Mouse (Mus musculus): ENCODE results near the gene Glud1. TPM values are rescaled to one million over a fixed set of nuclear protein-coding genes. Genes with fewer than 3 reads are reported as not detected.
"Not testable (repeated sequence)": the region's sequence is repeated elsewhere in the genome, so short reads cannot be mapped to it uniquely, and the experiment has no call there.

Gene Glud1
- polyA plus RNA-seq, 1 experiment = 174 TPM

DNA sequence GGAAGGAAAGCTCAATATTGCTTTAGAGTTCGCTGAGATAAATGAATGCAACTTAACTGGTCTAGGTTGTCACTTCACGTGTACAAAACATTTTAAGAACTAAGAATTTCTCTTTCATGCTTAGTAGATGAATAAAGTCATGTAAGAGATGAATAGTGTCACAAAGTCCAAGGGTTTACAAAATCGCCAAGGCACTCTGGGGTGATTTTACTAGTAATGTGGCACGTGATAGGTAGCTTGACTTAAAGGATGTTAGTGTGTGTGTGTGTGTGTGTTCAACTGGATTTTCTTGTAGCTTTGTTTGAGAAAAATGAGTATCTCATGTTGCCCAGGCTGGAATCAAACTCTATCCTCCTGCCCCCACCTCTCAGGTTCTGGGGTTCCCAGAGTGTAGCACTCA lies 1.3 kb upstream of the Glud1 start:
- TF ChIP-seq POLR2A (IDR thresholded peaks at IDR 0.05; ENCODE audit: extremely low read depth, insufficient read depth, low read length) (no peak), CTCF (IDR thresholded peaks at IDR 0.05; ENCODE audit: extremely low read depth, insufficient read depth, low read length) (no peak)
- Histone ChIP-seq H3K27ac (ENCODE audit: insufficient read depth, low read length) (no peak overlapping the region), H3K4me1 (ENCODE audit: control insufficient read depth, insufficient read depth, low read length) (peaks cover 3% of the 10 kb centered on the region), H3K4me3 (ENCODE audit: insufficient read depth, low read length) (no peak overlapping the region; the same call in 1 of the 2 replicates)

- H3K27ac ChIP-seq (ENCODE audit: insufficient read depth, low read length) = peak overlapping the region; percentile 78
- TF ChIP-seq CTCF (IDR thresholded peaks at IDR 0.05; ENCODE audit: extremely low read depth, insufficient read depth, low read length) (no peak), POLR2A (IDR thresholded peaks at IDR 0.05; ENCODE audit: extremely low read depth, insufficient read depth, low read length) (no peak)
- H3K4me1 ChIP-seq (ENCODE audit: control insufficient read depth, insufficient read depth, low read length) = peaks cover 3% of the 10 kb centered on the region
- H3K4me3 ChIP-seq (ENCODE audit: insufficient read depth, low read length) = peak overlapping the region; percentile 99
These were observed 657 bp upstream of the Glud1 start for GRCm38 (mm10) chr14:34309907-34310233.

DNA sequence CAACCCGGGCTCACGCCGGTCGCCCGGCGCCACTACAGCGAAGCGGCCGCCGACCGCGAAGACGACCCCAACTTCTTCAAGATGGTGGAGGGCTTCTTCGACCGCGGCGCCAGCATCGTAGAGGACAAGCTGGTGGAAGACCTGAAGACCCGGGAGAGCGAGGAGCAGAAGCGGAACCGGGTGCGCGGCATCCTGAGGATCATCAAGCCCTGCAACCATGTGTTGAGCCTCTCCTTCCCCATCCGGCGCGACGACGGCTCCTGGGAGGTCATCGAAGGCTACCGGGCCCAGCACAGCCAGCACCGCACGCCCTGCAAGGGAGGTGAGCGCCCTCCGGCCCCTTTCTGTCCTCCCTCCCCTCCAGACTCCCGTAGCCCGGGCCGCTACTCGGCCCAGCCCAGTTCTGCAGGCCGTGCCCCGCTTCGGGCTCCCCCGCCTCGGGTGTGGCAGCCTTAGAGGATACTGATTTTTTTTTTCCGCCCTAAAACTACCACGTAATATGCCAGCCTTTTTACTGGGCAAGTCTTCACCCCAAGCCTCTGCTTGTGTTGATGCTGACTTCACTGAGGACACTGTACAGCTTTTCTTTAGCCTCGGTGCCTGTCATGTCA lies 599 bp downstream of the Glud1 start:
- Histone ChIP-seq H3K27ac (ENCODE audit: insufficient read depth, low read length) (peak overlapping the region; percentile 98), H3K4me1 (ENCODE audit: control insufficient read depth, insufficient read depth, low read length) (peaks cover 3% of the 10 kb centered on the region), H3K4me3 (ENCODE audit: insufficient read depth, low read length) (peak overlapping the region; percentile 99)
- TF ChIP-seq POLR2A (IDR thresholded peaks at IDR 0.05; ENCODE audit: extremely low read depth, insufficient read depth, low read length) (no peak), CTCF (IDR thresholded peaks at IDR 0.05; ENCODE audit: extremely low read depth, insufficient read depth, low read length) (no peak)

DNA sequence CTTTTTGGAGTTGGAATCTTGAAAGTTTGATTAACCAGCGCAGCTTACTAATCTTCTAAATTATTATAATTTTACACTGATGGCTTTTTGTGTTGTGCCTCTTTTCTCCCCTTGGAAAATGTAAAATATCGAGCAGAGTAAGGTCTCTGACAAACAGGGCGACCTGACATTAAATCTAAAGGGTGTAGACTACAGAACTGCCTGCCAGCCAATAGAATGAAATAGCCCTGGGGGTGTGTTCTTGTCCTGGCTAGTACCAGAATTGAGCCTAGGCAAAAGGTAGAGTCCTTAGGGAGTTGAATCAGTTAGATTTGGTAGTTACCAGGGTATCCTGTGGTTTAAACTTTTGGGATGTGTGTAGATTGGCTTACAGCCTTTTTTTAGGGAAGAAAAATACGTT lies 1.2 kb downstream of the Glud1 start:
- no peak overlapping the region for H3K27ac ChIP-seq (ENCODE audit: insufficient read depth, low read length)

DNA sequence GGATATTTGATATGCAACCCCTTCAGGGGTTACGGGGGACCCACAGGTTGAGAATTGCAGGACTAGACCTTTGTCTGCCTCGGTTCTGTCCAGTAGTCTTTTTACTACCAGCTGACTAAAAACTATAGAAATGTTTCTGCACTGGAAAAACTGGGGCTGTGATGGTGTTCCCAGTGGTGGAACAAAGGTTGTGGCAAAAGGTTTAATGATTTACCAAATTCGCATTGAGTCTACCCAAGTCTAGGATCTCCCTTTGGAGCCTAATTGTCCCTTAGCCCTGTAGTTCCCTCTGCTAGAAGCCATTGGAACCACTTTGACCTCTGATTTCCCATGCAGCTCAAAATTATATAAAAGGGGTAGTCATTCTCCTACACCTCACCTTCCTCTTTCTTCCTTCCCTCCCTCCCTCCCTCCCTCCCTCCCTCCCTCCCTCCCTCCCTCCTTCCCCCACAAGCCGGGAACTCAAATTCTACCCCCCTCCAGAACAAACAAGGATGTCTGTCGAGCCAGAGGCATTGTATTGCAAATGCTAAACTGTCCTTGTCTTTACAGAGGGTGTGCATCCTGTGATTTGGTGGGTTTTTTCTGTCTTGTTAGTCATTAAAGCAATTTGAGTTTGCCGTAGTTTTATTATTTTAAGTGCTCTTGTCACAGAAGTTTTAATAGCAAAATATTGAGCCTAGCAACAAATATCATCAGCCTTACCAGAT lies 2.0 kb downstream of the Glud1 start:
- TF ChIP-seq POLR2A (IDR thresholded peaks at IDR 0.05; ENCODE audit: extremely low read depth, insufficient read depth, low read length) (no peak), CTCF (IDR thresholded peaks at IDR 0.05; ENCODE audit: extremely low read depth, insufficient read depth, low read length) (no peak)
- H3K4me1 ChIP-seq (ENCODE audit: control insufficient read depth, insufficient read depth, low read length) = peaks cover 3% of the 10 kb centered on the region
- H3K27ac ChIP-seq (ENCODE audit: insufficient read depth, low read length) = no peak overlapping the region
- peak overlapping the region; percentile 99 for H3K4me3 ChIP-seq (ENCODE audit: insufficient read depth, low read length)

More for the DNA sequence above, 1.2 kb downstream of the Glud1 start:
- Histone ChIP-seq H3K4me3 (ENCODE audit: insufficient read depth, low read length) (peak overlapping the region; percentile 99), H3K4me1 (ENCODE audit: control insufficient read depth, insufficient read depth, low read length) (peaks cover 3% of the 10 kb centered on the region)
- no peak for TF ChIP-seq CTCF (IDR thresholded peaks at IDR 0.05; ENCODE audit: extremely low read depth, insufficient read depth, low read length)

GRCm38 (mm10) chr14:34313612-34314011 lies 3.1 kb downstream of the Glud1 start:
- H3K4me3 ChIP-seq (ENCODE audit: insufficient read depth, low read length) = peak overlapping the region; percentile 99; the same call in 1 of the 2 replicates
- H3K27ac ChIP-seq (ENCODE audit: insufficient read depth, low read length) = no peak overlapping the region
- TF ChIP-seq POLR2A (IDR thresholded peaks at IDR 0.05; ENCODE audit: extremely low read depth, insufficient read depth, low read length) (no peak), CTCF (IDR thresholded peaks at IDR 0.05; ENCODE audit: extremely low read depth, insufficient read depth, low read length) (no peak)
- peaks cover 3% of the 10 kb centered on the region for H3K4me1 ChIP-seq (ENCODE audit: control insufficient read depth, insufficient read depth, low read length)

- H3K4me1 ChIP-seq (ENCODE audit: control insufficient read depth, insufficient read depth, low read length); H3K4me3 ChIP-seq (ENCODE audit: insufficient read depth, low read length); H3K27ac ChIP-seq (ENCODE audit: insufficient read depth, low read length): not testable (repeated sequence)
These were observed 3.9 kb downstream of the Glud1 start for GRCm38 (mm10) chr14:34314383-34314782.

DNA sequence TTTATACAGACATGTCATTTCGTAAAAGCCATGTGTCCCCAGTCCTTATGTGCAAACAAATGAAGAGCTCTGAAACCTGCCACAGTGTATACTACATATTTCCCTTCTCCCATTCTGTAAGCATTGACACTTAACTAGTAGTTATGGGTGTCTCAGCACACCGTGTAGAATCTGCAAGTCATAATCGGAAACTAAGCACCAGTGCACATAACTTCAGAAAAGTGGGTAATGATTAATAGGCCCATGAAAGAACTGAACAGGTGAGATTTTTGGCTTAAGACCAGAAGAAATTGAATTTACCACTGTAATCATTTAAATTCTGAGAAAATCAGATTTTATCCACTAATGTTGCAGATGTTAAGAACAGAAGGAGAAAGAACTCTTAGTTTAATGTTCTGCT lies 4.3 kb downstream of the Glud1 start:
- Histone ChIP-seq H3K4me3 (ENCODE audit: insufficient read depth, low read length) (no peak overlapping the region), H3K4me1 (ENCODE audit: control insufficient read depth, insufficient read depth, low read length) (peaks cover 3% of the 10 kb centered on the region), H3K27ac (ENCODE audit: insufficient read depth, low read length) (no peak overlapping the region)
- TF ChIP-seq CTCF (IDR thresholded peaks at IDR 0.05; ENCODE audit: extremely low read depth, insufficient read depth, low read length) = no peak

GRCm38 (mm10) chr14:34316346-34316745 lies 5.8 kb downstream of the Glud1 start:
- TF ChIP-seq POLR2A (IDR thresholded peaks at IDR 0.05; ENCODE audit: extremely low read depth, insufficient read depth, low read length) (no peak), CTCF (IDR thresholded peaks at IDR 0.05; ENCODE audit: extremely low read depth, insufficient read depth, low read length) (no peak)
- H3K4me3 ChIP-seq (ENCODE audit: insufficient read depth, low read length) = no peak overlapping the region
- peaks cover 3% of the 10 kb centered on the region for H3K4me1 ChIP-seq (ENCODE audit: control insufficient read depth, insufficient read depth, low read length)
- H3K27ac ChIP-seq (ENCODE audit: insufficient read depth, low read length) = no peak overlapping the region

DNA sequence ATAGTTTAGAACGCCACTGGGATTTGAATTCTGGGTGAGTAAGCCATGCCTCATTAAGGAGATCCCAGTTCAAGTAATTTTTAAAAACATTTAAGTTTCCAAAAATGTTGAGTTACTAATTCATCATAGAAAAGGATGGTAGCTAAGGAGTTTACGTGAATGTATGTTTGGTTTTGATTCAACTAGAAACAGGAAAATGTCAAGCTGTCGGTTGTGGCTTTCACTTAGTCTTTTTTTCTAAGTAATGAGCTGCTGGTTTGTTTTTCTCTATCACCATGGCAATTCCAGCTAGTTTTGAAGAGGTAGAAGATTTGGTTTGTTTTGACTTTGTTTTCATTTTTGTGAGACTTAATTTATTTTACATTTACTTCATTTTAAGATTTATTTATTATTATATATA lies 6.9 kb downstream of the Glud1 start:
- no peak overlapping the region for H3K4me3 ChIP-seq (ENCODE audit: insufficient read depth, low read length)
- no peak for TF ChIP-seq POLR2A (IDR thresholded peaks at IDR 0.05; ENCODE audit: extremely low read depth, insufficient read depth, low read length)
- TF ChIP-seq CTCF (IDR thresholded peaks at IDR 0.05; ENCODE audit: extremely low read depth, insufficient read depth, low read length) = no peak
- no peak overlapping the region for H3K27ac ChIP-seq (ENCODE audit: insufficient read depth, low read length)
- peaks cover 3% of the 10 kb centered on the region for H3K4me1 ChIP-seq (ENCODE audit: control insufficient read depth, insufficient read depth, low read length)
